19 mouse cellular contexts compared by ENCODE assay signal in the genomic region with DNA sequence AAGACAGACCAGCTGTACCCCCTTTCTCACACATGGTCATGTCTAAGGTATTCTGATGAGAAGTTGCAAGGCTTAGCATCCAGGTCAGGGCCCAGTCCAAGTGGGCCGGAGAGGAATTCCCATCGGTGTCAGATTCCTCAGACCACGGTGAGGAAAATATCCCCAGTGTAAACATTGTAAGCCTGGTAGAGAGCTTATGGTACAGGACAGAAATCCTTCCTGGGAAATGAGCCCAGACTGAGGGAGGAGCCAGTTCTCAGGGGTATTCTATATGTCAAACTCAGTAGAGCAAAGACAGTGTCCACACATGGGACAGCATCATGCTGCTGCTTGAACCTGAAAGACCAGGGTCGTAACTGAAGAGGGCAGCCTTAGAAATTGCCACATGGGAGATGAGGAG.
"Had no signal": no experiment of that assay in that cellular context is flagged by ENCODE, and none has a peak within 500 bp of the region (broad histone marks: within the 10 kb centered on the region; RNA-seq: fewer than 3 reads in every experiment).

No protein-coding gene starts in this region.

- H3K36me3 ChIP-seq: limb, embryonic 13.5 days; liver, embryonic 13.5 days; midbrain, embryonic 12.5 days; midbrain, embryonic 15.5 days; neural tube, embryonic 13.5 days; stomach, embryonic 15.5 days had no signal

- H3K4me3 ChIP-seq: limb, embryonic 13.5 days; liver, embryonic 13.5 days; midbrain, embryonic 12.5 days; midbrain, embryonic 15.5 days; neural tube, embryonic 13.5 days; stomach, embryonic 15.5 days had no signal

- H3K4me2 ChIP-seq: limb, embryonic 13.5 days; liver, embryonic 13.5 days; midbrain, embryonic 12.5 days; midbrain, embryonic 15.5 days; neural tube, embryonic 13.5 days; stomach, embryonic 15.5 days had no signal

- H3K27me3 ChIP-seq: limb, embryonic 13.5 days; liver, embryonic 13.5 days; midbrain, embryonic 15.5 days; neural tube, embryonic 13.5 days; stomach, embryonic 15.5 days had no signal

- H3K4me1 ChIP-seq: midbrain, embryonic 15.5 days; stomach, embryonic 15.5 days had no signal

- H3K9me3 ChIP-seq: limb, embryonic 13.5 days; liver, embryonic 13.5 days; midbrain, embryonic 12.5 days; midbrain, embryonic 15.5 days; neural tube, embryonic 13.5 days; stomach, embryonic 15.5 days had no signal

- ATAC-seq: inflammation-experienced regulatory T-cells, adult 6 months; intestine, embryonic 16.5 days; midbrain, embryonic 15.5 days had no signal

- DNase-seq: kidney, adult 9 months; kidney, postnatal 36 days; left cerebral cortex, postnatal 4 days; liver, embryonic 13.5 days; lung, adult 2 months; retina, postnatal 1 day; right cerebral cortex, postnatal 25 days; spleen, adult 18-20 months; thymus, adult 2 months; thymus, postnatal 14 days; thymus, postnatal 4 days had no signal

- H3K27ac ChIP-seq: limb, embryonic 13.5 days; liver, embryonic 13.5 days; macrophage; midbrain, embryonic 12.5 days; midbrain, embryonic 15.5 days; neural tube, embryonic 13.5 days; stomach, embryonic 15.5 days had no signal

- H3K9ac ChIP-seq: limb, embryonic 13.5 days; liver, embryonic 13.5 days; midbrain, embryonic 12.5 days; midbrain, embryonic 15.5 days; neural tube, embryonic 13.5 days; stomach, embryonic 15.5 days had no signal
